Mouse (Mus musculus) cerebellum, postnatal 36 days (tissue): ENCODE measurements at regions not wholly inside any gene's neighbourhood (a gene's known extent, or its start where the extent isn't known, plus 50 kb on each side); places are given as distances from the start of the nearest gene placed in this dataset.
"Not testable (repeated sequence)": the region's sequence is repeated elsewhere in the genome, so short reads cannot be mapped to it uniquely, and the experiment has no call there.

Experiments
- DNase-seq, 2 experiments: peaks; one replicate each; pipeline ENCODE4 v3.0.0; 2021 to 2022; ENCODE audit warnings: mixed read lengths in 2 of 2

DNA sequence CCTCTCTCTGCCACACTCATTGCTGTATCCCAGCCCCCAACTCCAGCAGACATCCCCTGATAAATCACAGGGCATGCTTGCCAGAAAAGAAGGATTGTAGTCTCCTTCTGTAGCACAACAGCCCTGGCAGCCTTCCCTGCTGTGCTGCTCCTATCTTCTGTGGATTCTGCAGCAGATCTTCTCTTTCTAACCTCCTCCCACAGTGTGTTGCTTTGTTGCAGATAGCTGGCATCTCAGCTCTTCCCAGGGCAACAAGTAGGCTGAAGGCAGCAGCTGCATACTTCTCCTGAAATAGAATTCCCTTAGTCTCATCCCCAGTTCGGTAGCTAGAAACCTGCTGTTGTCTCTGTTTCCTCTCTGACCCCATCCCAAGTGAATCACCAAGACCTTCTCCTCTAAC lies 77.7 kb downstream of the Amer1 start:
- DNase-seq, result no peak

GRCm38 (mm10) chrX:95365326-95365725 lies 79.3 kb downstream of the Amer1 start:
- DNase-seq, result not testable (repeated sequence)

- peak; percentile 11 to 30 for DNase-seq
Measured at GRCm38 (mm10) chrX:95359053-95359452, 85.6 kb downstream of the Amer1 start.
